Mouse (Mus musculus) thymus, postnatal 36 days (tissue): ENCODE data around the gene Rint1.
A peak's percentile ranks its signal among the peaks of the same experiment; 100 is the strongest.
"Not testable (repeated sequence)": the region's sequence is repeated elsewhere in the genome, so short reads cannot be mapped to it uniquely, and the experiment has no call there.

Source experiments
- DNase-seq, 2 experiments: peaks; one replicate each; pipeline ENCODE4 v3.0.0; 2022; ENCODE audit warnings: mixed read lengths in 2 of 2

The Rint1 gene

GRCm38 (mm10) chr5:23826321-23827004, 39.0 kb downstream of the Rint1 start:
- DNase-seq = peak; percentile 64 to 72

- no peak for DNase-seq
Observed at GRCm38 (mm10) chr5:23830897-23831752, 43.6 kb downstream of the Rint1 start.

DNA sequence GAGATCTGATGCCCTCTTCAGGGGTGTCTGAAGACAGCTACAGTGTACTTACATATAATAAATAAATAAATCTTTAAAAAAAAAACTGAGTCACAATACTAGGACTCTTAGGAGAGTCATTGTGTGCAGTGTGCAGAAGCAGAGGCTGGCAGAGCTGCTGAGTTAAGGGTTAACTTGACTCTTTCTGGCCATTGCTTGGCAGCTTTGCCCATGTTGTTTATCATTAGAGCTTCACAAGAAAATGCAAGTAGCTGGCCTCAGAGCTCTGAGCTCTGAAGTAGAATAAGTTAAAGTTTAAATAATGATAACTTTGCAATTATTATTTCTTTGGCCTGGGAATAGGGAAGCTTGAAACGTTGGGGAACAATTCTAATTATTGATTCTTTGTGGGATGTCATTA, 48.2 kb downstream of the Rint1 start:
- not testable (repeated sequence) for DNase-seq

DNA sequence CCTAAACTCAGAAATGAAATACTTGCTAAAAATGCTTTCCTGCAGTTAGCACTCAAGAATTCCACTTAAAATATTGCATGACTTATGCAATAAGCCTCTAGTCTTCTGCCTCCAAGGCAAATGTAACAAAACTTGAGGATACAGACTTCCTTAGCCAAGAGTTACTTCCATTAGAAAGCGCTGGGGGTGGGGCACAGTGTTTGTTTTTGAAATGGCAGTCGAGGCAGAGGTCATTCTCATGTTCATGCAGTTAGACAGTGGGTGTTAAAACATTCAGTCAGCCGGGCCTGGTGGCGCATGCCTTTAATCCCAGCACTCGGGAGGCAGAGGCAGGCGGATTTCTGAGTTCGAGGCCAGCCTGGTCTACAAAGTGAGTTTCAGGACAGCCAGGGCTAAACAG, 50.6 kb downstream of the Rint1 start:
- DNase-seq = no peak

GRCm38 (mm10) chr5:23843674-23844530, 56.4 kb downstream of the Rint1 start, which contains the start of gene Tomm7:
TSS of gene Tomm7 (minus strand) at chr5:23844161.
- DNase-seq = peak; percentile 95 to 96

- no peak for DNase-seq
Observed at GRCm38 (mm10) chr5:23844531-23844841, 57.0 kb downstream of the Rint1 start.

GRCm38 (mm10) chr5:23845141-23845540, 57.6 kb downstream of the Rint1 start:
- no peak for DNase-seq

GRCm38 (mm10) chr5:23850345-23851159, 63.0 kb downstream of the Rint1 start:
- peak; percentile 91 to 94 for DNase-seq

- DNase-seq = not testable (repeated sequence)
Observed at GRCm38 (mm10) chr5:23851160-23851555, 63.6 kb downstream of the Rint1 start.

GRCm38 (mm10) chr5:23852916-23853315, 65.4 kb downstream of the Rint1 start:
- not testable (repeated sequence) for DNase-seq

GRCm38 (mm10) chr5:23855484-23855883, 68.0 kb downstream of the Rint1 start:
- no peak for DNase-seq

DNA sequence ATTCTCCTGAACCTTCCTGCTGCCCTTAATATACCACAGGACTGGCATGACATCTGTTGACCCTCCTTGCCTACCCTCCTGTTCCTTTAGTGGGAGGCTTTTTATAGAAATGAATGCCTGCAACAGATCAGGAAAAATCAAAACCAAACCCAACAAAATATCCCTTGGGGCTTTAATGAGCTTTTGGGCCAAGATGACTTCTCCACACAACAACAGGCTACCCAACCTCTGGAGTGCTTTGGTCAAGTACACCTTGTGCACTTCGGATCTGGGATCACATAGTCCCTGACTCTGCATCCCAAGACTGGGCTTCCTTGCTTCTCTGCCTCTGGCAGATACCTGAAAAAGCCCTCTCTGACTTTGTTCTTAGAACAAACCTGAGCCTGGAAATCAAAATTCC, 68.7 kb downstream of the Rint1 start:
- DNase-seq = no peak

DNA sequence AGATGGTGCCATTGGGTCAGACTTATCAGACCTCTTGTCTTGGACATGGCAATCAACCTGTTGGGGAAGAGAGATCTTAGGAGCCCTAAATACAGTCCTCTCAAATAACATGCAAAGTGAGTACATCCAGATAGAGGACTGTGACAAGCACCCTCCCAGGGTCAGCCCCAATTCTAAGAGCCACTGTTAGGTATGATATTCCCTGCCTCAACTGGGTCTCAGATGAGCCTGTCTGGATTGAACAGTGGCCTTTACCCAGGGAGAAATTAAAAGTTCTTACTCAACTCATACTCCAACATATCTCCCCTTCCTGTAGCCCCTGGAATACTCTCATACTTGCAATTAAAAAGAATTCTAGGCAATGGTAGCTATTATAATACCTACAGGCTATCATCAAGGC, 69.7 kb downstream of the Rint1 start:
- no peak for DNase-seq

DNA sequence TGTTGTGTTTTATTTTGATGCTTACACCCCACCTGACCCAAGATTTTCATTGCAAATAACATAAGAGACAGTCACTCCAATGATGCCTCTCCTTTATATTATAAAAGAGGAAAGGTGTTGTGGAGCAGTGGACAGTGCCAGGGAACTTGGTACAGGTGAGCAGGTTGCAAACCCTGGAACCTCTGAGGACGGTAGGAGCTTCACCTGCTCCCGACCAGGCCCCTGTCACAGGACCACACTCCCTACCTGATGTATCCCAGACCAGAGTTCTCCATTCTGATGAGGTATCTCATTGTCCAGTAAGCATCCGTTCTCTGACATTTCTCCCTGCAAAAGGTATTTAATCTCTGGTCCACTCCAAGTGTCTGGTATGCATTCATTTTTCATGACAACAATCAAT, 70.5 kb downstream of the Rint1 start:
- DNase-seq = no peak

GRCm38 (mm10) chr5:23858643-23859042, 71.1 kb downstream of the Rint1 start:
- no peak for DNase-seq

DNA sequence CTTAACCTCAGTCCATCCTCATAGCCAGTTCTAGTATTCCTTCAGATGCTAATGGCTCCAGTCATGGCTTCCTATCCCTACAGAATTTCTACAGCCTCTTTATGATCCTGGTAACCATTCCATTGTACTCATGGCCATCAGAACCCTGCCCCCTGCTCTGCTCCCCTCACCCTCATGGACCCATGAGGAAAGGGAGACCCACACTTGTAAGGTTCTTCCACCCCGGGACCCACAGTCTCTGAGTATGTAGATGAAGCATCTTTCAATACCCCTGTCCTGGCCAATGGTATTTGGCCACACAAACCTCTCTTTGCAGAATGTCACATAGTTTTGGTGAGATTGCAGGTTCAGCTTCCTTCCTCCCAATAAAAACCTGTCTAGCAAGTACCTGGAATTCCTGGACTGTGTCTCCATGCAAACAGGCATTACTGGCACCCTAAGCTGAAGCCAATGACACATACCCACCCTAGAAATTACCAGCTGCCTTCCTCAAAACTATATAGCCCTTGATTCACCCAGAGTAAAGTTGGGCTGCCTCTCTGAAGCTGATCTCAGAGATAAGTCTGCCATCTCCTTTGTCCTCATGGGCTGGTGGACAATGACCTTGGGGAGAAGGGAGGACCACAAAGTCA, 71.7 kb downstream of the Rint1 start:
- DNase-seq = no peak

GRCm38 (mm10) chr5:23859896-23860295, 72.4 kb downstream of the Rint1 start:
- no peak for DNase-seq

DNA sequence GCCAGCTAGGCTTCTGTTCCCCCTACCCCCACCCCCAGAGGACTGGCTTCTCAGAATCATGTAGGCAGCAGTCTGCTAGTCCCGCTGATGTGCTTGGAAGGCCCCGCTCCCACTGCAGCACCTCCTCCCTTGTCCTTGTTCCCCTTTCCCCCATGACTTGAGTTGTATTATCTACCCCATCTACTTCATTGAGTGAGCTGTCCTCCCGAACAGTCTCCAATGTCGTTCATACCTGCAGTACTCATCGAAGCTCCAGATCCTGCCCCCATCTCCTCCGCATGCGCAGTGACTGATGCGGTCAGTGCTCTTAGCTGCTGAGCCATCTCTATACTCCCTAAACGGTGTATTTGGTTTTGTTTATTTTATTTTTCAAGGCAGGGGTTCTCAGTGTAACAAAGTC, 74.2 kb downstream of the Rint1 start:
- no peak for DNase-seq

DNA sequence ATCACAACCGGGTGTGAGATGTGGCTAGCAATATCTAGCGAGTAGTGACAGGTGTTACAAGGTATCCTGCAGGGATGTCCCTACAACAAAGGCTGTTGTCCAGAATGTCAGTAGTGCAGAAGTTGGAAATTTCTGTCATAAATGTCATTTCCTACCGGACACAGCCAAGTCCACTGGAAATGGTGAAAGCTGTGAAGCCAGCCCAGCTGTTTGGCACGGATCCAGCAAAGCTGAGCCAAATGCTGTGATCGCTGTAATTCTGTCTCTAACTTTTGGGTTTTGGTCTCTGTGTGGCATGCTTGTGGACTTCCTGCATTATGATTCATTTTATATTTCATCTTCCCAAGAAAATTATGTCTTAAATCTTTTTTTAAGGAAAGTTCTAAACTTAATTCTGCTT, 74.8 kb downstream of the Rint1 start:
- DNase-seq = no peak

- DNase-seq = no peak
Observed at GRCm38 (mm10) chr5:23863166-23864053, 75.9 kb downstream of the Rint1 start.
